Comparison of ENCODE assay signal across 16 mouse cellular contexts in the genomic region with DNA sequence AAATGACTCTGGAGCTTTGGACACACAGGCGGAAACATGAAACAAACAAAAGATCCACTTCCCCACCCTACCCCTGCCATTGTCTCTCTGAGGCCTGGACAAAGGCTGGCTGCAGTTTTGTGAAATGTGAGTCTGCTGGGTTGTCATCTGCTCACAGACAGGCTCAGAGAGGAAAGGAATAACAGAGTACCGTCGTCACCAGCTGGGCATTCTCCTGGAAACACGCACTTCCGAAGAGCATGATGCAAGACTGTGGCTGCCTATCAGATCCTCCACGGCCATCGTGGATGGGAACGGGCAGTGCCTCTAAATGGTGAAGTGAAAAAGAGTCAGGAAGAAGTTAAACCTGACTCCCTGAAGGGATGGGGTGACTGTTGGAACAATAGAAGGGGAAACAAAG.
DNase-seq lines count a peak whose midpoint lies in the region; ATAC-seq lines count a peak whose summit lies in the region.
"Had no signal": no experiment of that assay in that cellular context is flagged by ENCODE, and none has a peak within 500 bp of the region (broad histone marks: within the 10 kb centered on the region; RNA-seq: fewer than 3 reads in every experiment).

No protein-coding gene starts in this region.

- 18% methylated on average over 8 of the region's 8 CpGs for WGBS in hindbrain, embryonic 13.5 days
- 33% methylated on average over 8 of the region's 8 CpGs for WGBS in midbrain, embryonic 14.5 days

- no peak overlapping the region for H3K9ac ChIP-seq in hindbrain, embryonic 13.5 days
- no peak overlapping the region for H3K9ac ChIP-seq in midbrain, embryonic 14.5 days (replicated peaks; ENCODE audit: low read length)
- H3K9ac ChIP-seq: limb, embryonic 12.5 days; liver, embryonic 15.5 days; neural tube, embryonic 12.5 days; stomach, embryonic 15.5 days had no signal

- H3K9me3 ChIP-seq in hindbrain, embryonic 13.5 days: no peaks in the 10 kb centered on the region
- no peaks in the 10 kb centered on the region for H3K9me3 ChIP-seq in midbrain, embryonic 14.5 days (ENCODE audit: control insufficient read depth, low read length)
- H3K9me3 ChIP-seq: limb, embryonic 12.5 days; liver, embryonic 15.5 days; neural tube, embryonic 12.5 days; stomach, embryonic 15.5 days had no signal

- H3K27ac ChIP-seq in hindbrain, embryonic 13.5 days: peak overlapping the region; percentile 80
- H3K27ac ChIP-seq in midbrain, embryonic 14.5 days (replicated peaks; ENCODE audit: low read depth, low read length): peak overlapping the region; percentile 61
- H3K27ac ChIP-seq: limb, embryonic 12.5 days; liver, embryonic 15.5 days; neural tube, embryonic 12.5 days; stomach, embryonic 15.5 days had no signal

- 0 out of 2 replicates have a peak overlapping the region, but pooled peaks have one; percentile 10 for H3K4me2 ChIP-seq in hindbrain, embryonic 13.5 days
- H3K4me2 ChIP-seq in midbrain, embryonic 14.5 days (ENCODE audit: low read length): no peak overlapping the region
- H3K4me2 ChIP-seq: limb, embryonic 12.5 days; liver, embryonic 15.5 days; neural tube, embryonic 12.5 days; stomach, embryonic 15.5 days had no signal

- no peak overlapping the region for H3K4me3 ChIP-seq in hindbrain, embryonic 13.5 days
- no peak overlapping the region for H3K4me3 ChIP-seq in midbrain, embryonic 14.5 days (replicated peaks; ENCODE audit: low read depth, low read length)
- H3K4me3 ChIP-seq: limb, embryonic 12.5 days; liver, embryonic 15.5 days; neural tube, embryonic 12.5 days; stomach, embryonic 15.5 days had no signal

- no peaks in the 10 kb centered on the region for H3K36me3 ChIP-seq in hindbrain, embryonic 13.5 days
- no peaks in the 10 kb centered on the region for H3K36me3 ChIP-seq in midbrain, embryonic 14.5 days (ENCODE audit: control insufficient read depth, insufficient read depth, low read length)
- H3K36me3 ChIP-seq: limb, embryonic 12.5 days; liver, embryonic 15.5 days; neural tube, embryonic 12.5 days; stomach, embryonic 15.5 days had no signal

- peak; percentile 62 for ATAC-seq in hindbrain, embryonic 13.5 days (ENCODE audit: low FRiP score)
- no peak for ATAC-seq in midbrain, embryonic 14.5 days (ENCODE audit: low FRiP score, low TSS enrichment)

- peak; percentile 30 for DNase-seq in lung, postnatal 10 days
- no peak for DNase-seq in lung, postnatal 14 days
- DNase-seq in ZHBTc4 (ENCODE audit: low read depth, low spot score): peak; percentile 33
- peak; percentile 35 for DNase-seq in midbrain, embryonic 14.5 days
- no peak for DNase-seq in cerebellum, adult 9-10 months
- no peak for DNase-seq in adrenal gland, postnatal 25 days
- DNase-seq: adrenal gland, postnatal 36 days; cerebellum, postnatal 14 days; kidney, adult 9 months; right cerebral cortex, adult 18-20 months; spleen, adult 18-20 months had no signal

- peaks cover 8% of the 10 kb centered on the region for H3K4me1 ChIP-seq in hindbrain, embryonic 13.5 days (replicated peaks)
- peaks cover 6% of the 10 kb centered on the region; the same call in 1 of the 2 replicates for H3K4me1 ChIP-seq in midbrain, embryonic 14.5 days (ENCODE audit: control insufficient read depth, insufficient read depth, low read length)
- H3K4me1 ChIP-seq: limb, embryonic 12.5 days; liver, embryonic 15.5 days; stomach, embryonic 15.5 days had no signal

- H3K27me3 ChIP-seq in hindbrain, embryonic 13.5 days: no peaks in the 10 kb centered on the region
- no peaks in the 10 kb centered on the region for H3K27me3 ChIP-seq in midbrain, embryonic 14.5 days (ENCODE audit: control insufficient read depth, insufficient read depth, low read length)
- H3K27me3 ChIP-seq: limb, embryonic 12.5 days; liver, embryonic 15.5 days; neural tube, embryonic 12.5 days; stomach, embryonic 15.5 days had no signal

Comparison
In these comparisons a context has a peak if more than half of its experiments do, and no peak if none do; other contexts are left out.
1. DNase-seq: peak in lung, postnatal 10 days (single experiment), ZHBTc4 (single experiment) and midbrain, embryonic 14.5 days (single experiment); none in lung, postnatal 14 days (single experiment), cerebellum, adult 9-10 months (single experiment) and adrenal gland, postnatal 25 days (single experiment).